Mouse (Mus musculus) heart, adult 11 months (tissue): ENCODE data around the gene Gm11007.
"Not testable (repeated sequence)": the region's sequence is repeated elsewhere in the genome, so short reads cannot be mapped to it uniquely, and the experiment has no call there.

Source experiments
- DNase-seq: peaks from one replicate; pipeline ENCODE4 v3.0.0; 2022

Gm11007 gene

DNA sequence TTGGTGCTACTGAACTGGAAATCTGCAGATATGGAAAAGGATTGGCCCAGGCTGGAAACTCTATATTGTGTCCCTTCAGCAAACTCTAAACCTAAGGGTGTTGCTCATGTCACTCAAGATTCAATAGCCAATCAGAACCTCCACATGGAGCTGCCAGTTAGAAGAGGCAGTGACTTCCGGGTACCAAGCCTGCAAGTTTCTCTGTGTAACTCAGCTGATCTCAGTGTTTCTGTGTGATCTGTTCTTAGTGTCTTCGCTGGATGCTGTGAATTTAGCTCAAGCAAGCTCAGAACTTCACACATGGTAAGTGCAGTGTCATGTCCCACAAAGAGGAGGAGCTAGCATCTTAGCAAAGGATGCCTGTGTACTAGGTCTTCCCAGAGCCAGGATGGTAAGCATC, at the start of gene Gm11007:
Gm11007 (plus strand) TSS at position 301 of the 400 bp plus-strand sequence.
- not testable (repeated sequence) for DNase-seq
